Mouse (Mus musculus) kidney, adult 18-20 months (tissue): Measurements from ENCODE around the gene Padi3.

Source experiments
- DNase-seq: peaks from one replicate; pipeline ENCODE4 v3.0.0; 2021

The Padi3 gene

GRCm38 (mm10) chr4:140815496-140815895 lies 5.0 kb upstream of the Padi3 start:
- DNase-seq: no peak

DNA sequence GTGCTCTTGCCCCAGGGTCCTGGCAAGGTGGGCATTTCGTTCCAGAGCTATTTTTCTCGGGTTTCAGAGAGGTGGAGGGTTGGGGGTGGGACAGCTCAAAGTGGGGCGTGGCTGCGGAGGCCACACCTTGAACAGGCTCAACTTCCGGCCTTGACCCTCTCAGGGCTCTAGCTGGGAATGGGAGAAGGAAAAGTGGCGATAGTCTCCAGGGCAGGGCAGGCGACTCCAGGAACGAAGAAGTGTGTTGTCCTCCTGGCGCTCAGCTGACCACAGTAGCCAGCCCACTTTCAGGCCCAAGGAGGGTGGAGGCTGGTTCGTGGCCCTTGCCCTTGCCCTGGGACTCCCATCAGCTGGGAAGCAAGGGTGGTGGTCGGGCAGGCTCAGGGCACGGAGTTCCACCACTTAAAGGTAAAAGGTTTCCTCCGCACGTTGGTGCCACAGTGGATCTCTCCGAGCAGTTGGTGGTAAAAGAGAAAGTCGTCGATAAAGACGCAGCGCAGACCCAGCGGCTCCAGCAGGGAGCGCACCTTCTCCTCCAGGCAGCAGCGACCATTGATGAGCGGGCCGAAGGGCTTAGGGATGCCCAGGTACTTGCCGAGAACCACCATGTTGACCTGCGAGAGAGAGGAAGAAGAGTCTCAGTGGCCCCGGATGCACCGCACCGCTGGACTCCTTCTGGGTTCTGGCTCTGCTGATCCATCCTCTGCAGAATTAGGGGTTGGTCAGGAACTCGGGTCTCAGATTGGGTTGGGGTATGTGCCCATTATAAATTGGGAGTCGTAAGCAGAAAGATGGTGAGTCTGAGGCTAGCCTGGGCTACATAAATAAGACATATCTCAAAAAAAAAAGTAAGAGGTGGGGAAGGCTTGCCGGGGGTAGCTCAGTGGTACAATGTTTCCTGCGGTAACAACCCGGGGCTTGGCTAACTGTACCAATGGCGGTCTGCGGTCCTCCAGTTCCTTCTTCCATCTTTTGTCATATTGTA lies 4.1 kb upstream of the Padi3 start:
- DNase-seq: peak; percentile 54

DNA sequence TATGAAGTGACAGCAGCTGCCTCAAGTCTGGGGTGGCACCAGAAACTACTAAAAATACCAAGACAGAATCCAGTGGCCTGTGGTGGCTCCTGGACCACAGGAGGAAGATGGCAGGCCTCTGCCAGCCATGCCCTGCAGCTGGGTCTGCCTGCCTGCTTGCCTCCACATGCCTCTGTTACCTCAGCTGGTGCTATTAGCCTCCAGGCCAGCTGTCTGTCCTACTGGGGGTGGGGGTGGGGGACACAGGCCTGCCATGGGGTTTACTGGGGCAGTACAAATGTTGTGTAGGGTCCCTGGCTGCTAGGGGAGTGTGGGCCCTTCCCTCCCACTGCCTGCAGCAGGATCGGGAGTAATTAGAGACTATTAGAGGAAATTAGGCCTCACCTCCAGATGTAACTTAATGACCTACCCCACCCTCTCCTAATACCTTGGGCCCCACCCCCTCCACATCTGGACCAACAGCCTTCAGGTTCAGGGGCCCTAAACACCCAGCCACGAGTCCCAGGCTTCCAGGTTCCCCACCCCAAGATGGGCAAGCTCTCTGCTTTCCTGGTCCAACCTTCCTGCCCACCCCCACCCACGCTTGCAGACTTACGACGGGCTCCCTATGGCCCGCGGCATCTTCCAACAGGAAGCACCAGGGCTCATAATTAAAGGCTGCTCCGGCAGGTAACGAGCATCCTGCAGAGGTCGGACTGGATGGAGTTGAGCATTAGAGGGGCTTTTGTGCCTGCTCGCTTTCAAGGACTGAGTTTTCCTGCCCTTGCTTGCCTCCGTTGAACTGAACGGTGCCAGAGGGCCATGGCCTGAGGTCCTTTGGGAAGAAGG lies 3.1 kb upstream of the Padi3 start:
- DNase-seq: peak; percentile 4

- DNase-seq: peak; percentile 16
Measured at GRCm38 (mm10) chr4:140812609-140813008, 2.2 kb upstream of the Padi3 start.

DNA sequence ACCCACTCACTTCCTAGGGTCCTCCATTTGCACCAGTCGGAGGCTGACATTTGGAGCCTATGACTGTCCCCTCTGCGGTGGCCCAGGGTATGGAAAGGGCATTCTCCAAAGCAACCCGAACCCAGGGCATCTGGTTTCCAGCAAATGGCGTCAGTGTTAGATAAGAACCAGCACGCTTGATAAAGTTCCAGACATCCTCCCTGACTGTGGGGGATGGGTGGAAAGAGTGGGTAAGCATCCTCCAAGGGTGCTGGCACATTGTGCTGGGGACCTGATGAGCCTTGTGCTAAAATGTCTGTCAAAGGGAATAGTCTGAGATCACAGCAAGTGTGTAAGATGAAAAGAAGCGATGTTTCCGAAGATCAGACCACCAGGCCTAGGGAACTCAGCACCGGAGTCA lies 1.7 kb upstream of the Padi3 start:
- DNase-seq: no peak

- no peak for DNase-seq
Measured at GRCm38 (mm10) chr4:140809118-140809517, 1.3 kb downstream of the Padi3 start.

GRCm38 (mm10) chr4:140804601-140805000 lies 5.8 kb downstream of the Padi3 start:
- DNase-seq: no peak

GRCm38 (mm10) chr4:140801364-140801763 lies 9.1 kb downstream of the Padi3 start:
- no peak for DNase-seq

GRCm38 (mm10) chr4:140796786-140797185 lies 13.7 kb downstream of the Padi3 start:
- DNase-seq: no peak

DNA sequence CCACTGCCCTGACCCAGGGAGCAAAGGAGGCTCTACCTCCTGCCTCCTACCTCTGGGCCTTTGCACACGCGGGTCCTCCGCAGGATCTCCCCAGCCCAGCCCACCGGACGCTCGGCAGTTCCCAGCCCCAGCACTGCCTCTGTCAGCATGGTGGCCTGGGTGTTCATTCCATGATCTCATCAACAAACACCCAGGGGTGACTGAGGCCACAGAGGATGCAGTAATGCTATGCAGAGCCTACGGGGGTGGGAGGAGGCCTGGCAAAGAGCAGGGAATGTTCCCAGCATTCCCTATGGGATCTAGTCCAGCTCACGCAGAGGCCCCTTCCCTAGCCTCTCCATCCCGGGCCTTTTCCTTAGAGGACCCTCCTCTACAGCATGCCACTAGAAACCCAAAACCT lies 15.8 kb downstream of the Padi3 start:
- no peak for DNase-seq

GRCm38 (mm10) chr4:140793795-140794194 lies 16.7 kb downstream of the Padi3 start:
- DNase-seq: no peak

GRCm38 (mm10) chr4:140792584-140792983 lies 17.9 kb downstream of the Padi3 start:
- DNase-seq: no peak

GRCm38 (mm10) chr4:140791071-140791470 lies 19.4 kb downstream of the Padi3 start:
- no peak for DNase-seq

- DNase-seq: no peak
Measured at GRCm38 (mm10) chr4:140789983-140790382, 20.5 kb downstream of the Padi3 start.

- DNase-seq: peak; percentile 77
Measured at GRCm38 (mm10) chr4:140788983-140789382, 21.5 kb downstream of the Padi3 start.

DNA sequence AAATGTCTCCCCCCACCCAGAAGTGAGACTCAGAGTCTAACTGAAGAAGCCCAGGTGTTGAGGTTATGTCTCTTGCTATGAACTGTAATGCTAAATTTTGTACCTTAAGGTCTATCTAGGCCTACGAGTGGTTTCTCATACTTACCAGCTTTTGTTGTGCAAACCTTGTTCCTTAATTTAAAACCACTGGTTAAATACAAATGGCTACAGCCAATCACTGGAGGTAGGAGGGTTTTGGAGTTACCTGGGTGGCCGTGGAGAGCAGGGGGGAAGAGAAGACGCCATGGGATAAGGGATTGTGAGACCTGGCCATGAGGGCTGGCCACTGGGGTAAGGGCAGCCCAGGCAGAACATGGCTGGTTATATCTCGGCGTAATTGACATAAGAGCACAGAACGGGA lies 22.2 kb downstream of the Padi3 start:
- DNase-seq: no peak

- no peak for DNase-seq
Measured at GRCm38 (mm10) chr4:140787414-140787813, 23.0 kb downstream of the Padi3 start.

DNA sequence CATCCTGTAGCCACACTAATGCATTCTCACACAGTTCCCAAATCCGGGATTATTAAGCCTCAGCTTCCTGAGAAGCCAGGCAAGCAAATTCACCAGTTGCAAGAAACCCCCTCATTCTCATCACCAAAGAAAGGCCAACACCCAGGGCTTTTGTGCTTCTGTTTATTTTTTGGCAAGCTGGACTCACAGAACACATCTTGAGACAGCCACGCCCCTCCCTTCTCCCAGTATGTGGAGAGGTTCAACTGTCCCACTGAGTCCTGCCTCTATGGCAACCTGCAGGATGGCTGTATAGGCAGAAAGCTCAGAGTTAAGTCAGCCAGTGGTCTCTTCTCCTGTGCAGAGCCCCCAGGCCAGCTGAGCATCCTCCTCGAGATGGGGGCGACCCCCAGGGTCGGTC lies 25.2 kb downstream of the Padi3 start:
- DNase-seq: no peak

DNA sequence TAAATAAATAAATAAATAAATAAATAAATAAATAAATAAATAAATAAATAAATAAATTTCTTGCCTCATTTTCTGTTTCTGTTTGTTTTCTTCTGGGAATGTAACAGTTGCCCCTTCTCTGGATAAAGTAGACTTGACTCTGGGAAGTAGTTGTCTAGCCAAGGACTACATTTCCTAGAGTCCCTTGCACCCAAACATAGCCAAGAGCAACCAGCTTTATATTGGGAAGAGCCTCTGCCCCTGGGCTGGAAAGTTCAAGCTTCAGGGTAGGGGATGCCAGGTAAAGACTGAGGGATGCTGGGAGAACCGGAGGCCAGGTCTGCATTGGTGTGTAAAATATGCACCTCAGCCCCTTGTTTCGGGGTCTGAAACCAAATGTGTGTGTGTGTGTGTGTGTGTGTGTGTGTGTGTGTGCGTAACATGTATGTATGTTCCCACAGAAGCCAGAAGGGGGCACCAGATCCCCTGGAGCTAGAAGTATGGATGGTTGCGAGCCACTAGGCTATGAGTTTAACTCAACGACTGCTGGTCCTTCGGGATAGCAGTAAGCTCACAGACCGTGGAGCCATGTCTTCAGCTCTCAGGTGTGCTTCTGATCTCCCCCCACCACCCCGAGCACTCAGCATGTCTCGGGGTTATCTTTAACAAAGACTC lies 26.0 kb downstream of the Padi3 start:
- no peak for DNase-seq

DNA sequence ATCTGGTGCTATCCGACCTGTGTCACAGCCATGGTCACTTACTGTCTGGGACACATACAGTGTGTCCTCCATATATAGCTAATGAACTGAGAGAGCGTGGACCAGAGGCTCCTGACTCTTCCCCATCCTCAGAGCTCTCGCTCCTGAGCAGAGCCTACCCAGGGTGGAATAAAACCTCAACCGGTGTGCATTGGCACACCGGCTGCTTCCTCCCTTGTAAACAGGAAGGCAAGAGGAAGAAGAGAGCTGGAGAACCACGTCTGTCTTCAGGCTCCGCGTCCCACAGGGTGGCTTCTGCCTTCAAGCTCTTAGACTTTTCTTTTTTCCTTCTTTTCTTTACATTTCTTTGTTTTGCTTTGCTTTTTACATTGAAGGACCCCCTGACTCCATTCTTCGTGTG lies 27.6 kb downstream of the Padi3 start:
- DNase-seq: no peak

- no peak for DNase-seq
Measured at GRCm38 (mm10) chr4:140780507-140780906, 29.9 kb downstream of the Padi3 start.

- no peak for DNase-seq
Measured at GRCm38 (mm10) chr4:140779803-140780397, 30.5 kb downstream of the Padi3 start.

- DNase-seq: no peak
Measured at GRCm38 (mm10) chr4:140776623-140777022, 33.8 kb downstream of the Padi3 start.
